Mouse (Mus musculus) thymus, postnatal 0 days (tissue): ENCODE measurements around the gene Higd2a. TPM values are rescaled to one million over a fixed set of nuclear protein-coding genes. Genes with fewer than 3 reads are reported as not detected.

ENCODE experiments used
- DNase-seq: peaks from one replicate; pipeline ENCODE4 v3.0.0-alpha.2; 2015; ENCODE audit warnings: low spot score
- polyA plus RNA-seq: library from polyadenylated mRNA; unstranded; fragments of >200 nt; fragmentation: Nextera tagmentation; extraction: Ambion mirVana; gene quantifications from 2 replicates; pipeline ENCODE4 v1.2.1, GENCODE M21; 2015

Gene Higd2a
- polyA plus RNA-seq: 250 and 258 TPM in 2 replicates

DNA sequence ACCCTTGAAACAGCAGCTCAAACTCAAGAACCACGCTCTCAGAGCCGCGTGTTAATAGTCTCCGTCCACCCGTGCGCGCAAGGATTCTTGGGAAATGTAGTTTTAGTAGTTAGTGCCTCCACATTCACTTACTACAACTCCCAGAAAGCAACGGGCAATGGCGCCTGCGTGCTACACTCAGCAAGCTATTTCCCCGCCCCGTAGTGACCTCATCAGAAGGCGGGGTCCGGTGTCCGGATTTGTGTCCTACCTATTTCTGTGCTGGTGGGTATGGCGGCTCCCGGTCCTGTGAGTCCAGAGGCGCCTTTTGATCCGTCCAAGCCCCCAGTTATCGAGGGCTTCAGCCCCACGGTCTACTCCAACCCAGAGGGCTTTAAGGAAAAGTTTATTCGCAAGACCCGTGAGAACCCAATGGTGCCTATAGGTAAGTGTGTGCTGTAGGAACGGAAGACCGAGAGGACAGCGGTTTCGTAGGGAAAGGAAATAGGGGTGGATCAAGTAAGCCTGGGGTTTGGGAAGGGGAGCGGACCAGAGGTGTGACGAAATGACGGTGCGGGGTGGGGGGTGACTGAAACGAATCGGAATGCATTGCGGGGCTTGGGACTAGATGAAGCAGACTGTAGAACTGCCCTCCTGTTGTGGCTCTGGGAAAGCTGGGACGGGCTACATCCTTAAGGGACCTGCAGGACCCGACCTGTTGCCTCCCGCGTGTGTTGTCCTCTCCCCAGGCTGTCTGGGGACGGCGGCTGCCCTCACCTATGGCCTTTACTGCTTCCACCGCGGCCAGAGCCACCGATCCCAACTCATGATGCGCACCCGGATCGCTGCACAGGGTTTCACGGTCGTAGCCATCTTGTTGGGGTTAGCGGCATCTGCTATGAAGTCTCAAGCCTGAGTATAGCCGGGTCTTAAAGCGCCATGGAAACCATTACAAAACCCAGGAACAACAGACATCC, at the start of gene Higd2a, which contains the start of gene Nop16:
Gene Higd2a, plus strand, starts transcription at position 212 of the 956 bp plus-strand sequence.
Gene Nop16, minus strand, starts transcription at position 95 of the 956 bp plus-strand sequence.
- peak; percentile 97 for DNase-seq

DNA sequence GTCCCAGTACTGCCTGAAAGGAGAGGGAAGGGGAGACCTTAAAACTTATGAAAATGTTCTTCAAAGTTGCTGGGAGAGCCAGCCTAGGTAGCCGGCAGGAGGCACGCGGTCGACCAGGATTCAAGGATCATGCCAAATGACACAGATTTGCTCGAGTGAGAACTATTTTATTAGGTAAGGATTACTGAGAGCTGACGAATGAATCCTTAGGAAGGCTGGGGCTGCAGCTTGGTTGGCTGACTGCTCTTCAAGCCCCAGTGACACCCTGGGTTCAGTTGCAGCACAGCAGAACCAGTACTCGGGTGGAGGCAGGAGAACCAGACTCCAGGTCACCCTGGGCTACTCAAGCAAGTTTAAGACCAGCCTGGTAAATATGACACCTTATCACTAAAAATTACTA, 42.0 kb upstream of the Higd2a start:
- DNase-seq: no peak

DNA sequence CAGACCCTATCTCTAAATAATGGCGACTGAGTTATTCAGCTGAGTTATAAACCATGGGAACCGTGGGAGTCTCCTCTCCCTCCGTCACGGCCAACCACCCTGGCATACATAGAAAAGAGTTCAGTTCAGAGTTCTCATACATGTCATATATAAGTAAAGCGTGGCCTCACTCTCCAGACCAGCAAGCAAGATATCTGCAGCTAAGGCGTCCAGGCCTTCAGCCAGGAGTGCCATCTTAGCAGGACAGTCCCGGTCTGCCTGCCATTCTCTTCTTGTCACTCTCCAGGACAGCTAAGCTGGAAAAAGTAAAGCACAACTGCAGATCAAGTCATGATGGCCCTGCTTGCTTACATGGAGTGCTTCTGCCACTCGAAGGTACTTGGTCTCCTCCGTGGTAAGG, 33.8 kb upstream of the Higd2a start:
- no peak for DNase-seq

DNA sequence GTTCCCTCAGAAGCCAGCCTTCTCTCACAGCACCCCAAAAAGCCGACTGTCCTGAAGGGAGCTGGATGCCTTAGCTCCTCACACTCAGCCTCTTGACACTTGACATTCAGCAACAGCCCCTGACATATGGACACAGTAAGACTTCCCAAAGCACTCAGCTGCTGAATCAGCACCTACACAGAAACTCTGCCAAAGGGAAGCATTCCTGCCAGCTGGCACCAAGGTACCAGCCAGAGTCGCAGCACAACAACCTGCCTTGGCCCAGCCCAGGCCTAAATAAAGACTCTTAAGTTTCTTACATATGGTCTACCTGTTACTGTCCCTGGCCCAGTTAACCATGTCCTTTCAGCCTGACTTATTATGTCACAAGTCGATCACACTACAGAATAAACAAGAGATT, 33.2 kb upstream of the Higd2a start:
- DNase-seq: no peak

DNA sequence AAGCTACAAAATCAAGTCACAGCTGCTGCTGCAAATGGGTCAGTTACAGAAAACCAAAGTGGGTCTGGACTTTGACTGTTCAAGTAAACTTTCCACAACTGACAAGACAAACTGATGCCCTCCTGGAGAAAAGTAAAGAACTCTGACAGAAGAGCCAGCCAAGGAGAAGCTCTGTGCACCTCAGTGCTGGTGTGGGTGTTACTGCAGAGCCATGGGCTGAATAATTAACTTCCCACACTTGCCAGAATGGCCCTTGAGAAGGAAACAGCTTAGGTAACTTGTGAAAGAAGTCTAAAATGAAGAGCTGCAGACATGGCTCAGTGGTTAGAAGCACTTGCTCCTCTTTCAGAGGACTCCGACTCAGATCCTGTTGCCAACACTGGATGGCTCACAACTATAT, 32.4 kb upstream of the Higd2a start:
- DNase-seq: no peak

DNA sequence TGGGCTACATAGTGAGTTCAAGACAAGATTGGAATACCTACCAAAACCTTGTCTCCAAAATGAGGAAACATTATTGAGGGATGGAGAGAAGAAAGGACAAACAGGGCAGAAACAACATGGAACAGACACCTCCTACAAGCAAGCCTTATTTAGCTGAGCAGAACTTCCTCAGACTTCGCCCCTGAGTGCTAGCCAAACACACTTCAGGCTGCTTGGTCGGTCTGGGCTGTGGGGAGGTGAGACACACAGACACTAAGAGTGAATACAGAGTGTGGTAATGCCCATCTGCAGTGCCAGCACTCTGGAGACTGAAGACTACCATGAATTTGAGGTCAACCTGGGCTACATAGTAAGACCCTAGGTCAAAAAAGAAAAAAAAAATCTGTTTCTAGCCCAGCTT, 30.4 kb upstream of the Higd2a start:
- no peak for DNase-seq

DNA sequence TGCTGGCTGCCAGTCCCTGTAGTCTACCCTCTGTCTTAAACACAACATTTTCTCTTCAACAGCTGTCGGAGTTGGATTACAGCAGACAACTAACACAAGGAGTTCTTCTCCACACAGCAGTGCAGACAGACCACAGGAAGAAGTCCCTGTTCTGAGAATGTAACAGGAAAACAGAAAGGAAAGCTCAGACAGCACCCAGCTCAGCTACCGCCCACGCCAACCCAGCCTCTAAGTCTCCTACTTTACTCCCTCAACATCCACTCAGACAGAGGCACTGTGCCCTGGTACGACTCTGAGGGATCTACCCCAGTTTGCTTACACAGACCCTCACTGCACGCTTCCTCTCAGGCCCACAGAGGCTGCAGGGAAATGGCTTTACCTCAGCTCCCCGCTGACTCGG, 29.4 kb upstream of the Higd2a start:
- DNase-seq: no peak

DNA sequence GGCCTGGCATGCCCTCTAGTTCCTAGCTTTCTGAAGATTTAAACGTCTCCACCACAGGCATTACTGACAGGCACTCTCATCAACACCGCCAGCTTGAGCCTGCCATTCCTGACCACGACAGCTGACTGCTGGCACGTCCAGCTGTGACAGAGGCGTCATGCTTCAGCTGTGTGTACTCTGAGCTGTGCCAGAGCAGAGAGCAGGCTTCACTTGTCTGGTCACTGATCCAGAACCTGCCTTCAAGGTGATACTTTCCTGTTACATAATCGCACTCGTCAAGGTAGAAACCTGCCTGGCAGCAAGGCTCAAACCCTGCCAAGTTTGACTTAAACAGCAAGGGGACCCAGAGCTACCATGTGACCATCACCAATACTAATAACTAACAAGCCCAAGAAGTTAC, 27.4 kb upstream of the Higd2a start:
- DNase-seq: no peak

DNA sequence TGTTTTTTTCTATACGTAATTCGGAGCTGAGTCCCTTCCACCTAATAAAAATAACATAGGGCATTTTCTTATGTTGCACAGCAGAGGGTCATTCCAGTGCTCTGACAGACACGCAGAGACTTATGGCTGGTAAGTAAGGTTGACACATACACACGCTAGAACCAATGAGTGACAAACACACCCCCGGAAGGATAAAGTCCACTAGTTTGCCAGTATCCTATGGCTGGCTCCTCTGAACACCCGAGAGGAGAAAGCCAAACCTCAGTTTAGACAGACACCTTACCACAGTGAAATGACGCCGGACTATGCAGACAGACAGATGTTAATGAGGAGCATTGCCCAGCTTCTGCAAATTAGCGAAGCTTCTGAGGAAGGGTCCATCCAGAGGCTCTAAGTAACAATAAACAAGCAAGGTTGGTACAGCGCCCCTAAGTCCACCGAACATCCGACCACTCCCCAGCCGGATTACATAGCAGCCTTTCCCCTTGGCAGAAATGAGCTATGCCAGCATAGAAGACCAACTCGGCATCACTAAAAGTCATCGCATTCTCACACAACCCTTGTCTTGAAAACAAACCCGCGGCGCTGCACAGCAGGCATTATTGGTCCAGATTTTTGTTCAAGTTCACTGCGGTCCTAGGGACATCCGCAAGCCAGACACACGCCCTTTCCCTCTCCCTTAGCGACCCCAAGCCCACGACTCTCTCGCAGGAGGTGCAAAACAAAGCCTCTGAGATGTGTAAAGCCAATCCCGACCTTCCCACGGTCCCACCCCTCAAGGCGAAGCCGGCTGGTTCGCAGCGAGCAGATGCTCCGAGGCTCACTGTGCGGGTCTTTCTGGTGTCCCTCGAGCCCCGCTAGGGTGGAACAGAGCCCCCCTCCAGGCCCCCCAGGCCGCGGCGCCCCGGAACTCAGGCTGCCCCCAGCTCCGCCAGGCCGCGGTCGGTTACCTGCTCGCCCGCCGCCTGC, 25.5 kb upstream of the Higd2a start:
- DNase-seq: no peak

DNA sequence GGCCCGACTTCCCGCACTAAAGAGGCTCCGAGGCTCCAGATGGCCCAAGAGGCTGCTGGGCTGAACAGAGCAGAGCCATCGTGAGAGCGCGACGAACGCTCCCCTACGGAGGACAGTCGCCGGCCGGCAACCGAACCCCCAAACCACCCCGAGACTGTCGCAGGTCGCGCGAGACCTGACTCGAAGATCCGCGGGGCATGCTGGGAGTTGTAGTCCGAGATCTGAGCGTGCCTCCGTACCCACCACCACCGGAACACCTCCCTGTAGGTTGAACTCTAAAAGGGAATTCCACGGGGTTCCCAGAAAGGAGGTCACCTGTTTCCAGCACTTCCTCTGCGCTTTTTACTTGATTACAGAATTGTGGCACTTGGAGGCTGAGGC, 24.8 kb upstream of the Higd2a start, which contains the start of gene 4833439L19Rik:
Gene 4833439L19Rik, minus strand, starts transcription at position 235 of the 381 bp plus-strand sequence.
- DNase-seq: peak; percentile 96

DNA sequence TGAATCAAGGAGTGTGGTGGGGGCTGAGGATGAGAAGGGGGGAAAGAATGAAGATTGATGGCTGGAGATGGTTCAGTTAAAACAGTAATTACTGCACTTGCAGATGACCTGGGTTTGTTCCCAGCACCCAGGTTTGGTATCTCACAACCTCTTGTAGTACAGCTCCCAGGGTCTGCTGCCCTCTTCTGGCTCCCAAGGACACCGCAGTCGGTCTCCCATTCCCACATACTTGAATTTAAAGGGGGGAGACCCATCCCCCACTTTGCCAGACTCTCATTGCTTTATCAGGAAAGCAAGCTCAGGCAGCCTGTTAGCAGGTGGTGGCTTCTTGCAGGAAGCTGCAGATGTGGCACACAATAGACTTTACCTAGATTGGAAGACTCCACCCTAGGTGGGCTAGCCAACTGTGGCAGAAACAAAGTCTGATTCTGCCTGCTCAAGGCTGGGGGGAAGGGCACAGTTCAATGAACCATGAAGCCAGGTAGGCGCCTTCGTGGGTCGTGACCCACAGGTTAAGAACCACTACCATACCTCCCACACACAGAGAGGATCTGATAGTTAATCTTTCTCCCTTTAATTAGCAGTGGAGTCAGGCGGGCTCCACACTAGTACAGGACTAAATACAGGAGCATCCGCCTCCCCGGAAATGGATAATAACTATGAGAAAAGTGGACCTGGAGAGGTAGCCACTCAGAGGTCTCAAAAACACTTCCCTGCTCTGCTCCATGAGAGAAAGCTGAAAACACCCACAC, 24.2 kb upstream of the Higd2a start:
- no peak for DNase-seq

DNA sequence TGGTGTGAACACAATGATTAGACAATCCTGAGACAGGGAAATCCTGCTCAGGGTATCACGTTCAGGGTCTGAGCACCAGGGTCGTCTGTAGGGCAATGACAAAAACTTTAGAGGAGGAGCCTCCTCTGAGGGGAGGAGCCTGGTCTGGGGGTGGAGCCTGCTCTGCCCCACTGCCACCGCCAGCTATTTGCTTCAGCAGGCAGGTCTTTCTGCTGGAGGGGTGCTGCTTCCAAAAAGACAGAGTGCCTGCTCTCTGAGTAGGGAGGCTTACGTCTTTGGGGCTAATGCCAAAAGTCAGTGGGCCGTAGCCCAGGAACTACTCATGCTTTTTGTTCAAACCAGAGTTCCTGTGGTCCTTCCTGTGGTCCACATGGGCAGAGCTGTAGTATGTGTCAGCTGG, 21.6 kb upstream of the Higd2a start:
- DNase-seq: no peak

DNA sequence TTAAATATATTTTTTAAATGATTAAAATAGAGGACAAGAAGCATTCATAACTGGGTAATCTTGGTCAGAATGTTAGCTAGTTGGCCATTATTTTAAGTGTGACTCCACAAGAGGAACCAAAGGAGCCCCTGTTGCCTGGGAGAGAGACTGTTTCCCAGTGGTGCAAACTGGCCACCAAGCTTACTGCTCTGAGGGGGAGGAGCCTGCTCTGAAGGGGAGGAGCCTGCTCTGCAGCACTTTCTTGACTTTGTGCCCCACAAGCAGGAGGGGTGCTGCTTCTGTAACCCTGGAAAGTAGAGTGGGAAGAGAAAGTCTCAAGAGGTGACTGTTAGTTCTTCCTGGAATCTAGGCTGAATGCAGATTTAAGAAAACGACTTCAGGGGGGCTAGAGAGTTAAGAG, 20.7 kb upstream of the Higd2a start:
- no peak for DNase-seq

DNA sequence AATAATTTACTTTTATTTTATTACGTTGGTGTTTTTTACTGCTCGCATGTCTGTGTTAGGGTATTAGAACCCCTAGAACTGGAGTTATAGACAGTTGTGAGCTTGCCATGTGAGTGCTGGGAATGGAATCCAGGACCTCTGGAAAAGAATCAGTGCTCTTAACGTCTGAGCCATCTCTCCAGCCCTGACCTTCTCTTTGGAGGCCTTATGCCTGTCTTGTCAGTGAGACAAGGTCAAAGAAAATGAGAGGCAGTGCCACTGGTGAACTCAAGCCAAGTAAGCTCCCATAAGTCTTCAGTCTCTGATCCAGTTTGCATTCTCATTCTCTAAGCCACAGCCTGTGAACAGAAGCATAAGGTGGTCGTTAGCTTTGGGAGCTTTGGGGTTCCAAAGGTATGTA, 19.3 kb upstream of the Higd2a start:
- DNase-seq: no peak

DNA sequence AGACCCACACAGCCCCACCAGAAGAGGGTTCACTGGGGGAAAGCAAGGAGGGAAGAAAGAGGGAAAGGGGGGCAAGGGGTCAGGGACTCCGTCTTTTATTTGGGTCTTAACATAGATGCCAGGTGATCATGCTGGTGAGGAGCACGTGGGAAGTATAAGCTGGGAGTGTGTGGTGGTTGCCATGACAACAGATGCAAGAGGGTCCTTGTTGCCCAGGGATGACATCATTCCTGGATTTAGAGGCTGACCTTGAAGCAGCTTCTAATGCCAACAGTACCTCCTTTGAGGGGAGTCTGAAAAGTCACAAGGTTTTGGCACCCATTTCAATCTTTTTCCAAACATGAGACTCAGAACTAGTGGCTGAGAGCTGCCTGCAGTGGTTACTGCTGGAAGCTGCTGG, 18.4 kb upstream of the Higd2a start:
- DNase-seq: no peak

DNA sequence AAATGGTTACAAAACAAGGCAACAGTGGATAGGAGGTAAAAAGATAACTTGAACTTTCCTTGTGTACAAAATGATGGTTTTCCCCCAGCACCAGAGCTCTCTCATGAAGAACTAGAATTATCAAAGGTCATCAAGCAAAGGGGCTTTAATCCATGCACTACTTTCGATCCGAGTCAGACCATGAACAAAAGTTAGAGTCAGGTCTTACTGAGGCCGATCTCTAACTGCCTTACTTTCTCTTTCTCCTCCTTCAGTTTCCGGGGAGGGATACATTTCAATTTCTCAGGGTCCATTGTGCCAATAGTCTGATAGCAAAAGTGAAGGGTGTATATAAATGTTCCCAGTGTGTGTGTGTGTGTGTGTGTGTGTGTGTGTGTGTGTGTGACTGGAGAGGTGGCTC, 17.4 kb upstream of the Higd2a start:
- no peak for DNase-seq

DNA sequence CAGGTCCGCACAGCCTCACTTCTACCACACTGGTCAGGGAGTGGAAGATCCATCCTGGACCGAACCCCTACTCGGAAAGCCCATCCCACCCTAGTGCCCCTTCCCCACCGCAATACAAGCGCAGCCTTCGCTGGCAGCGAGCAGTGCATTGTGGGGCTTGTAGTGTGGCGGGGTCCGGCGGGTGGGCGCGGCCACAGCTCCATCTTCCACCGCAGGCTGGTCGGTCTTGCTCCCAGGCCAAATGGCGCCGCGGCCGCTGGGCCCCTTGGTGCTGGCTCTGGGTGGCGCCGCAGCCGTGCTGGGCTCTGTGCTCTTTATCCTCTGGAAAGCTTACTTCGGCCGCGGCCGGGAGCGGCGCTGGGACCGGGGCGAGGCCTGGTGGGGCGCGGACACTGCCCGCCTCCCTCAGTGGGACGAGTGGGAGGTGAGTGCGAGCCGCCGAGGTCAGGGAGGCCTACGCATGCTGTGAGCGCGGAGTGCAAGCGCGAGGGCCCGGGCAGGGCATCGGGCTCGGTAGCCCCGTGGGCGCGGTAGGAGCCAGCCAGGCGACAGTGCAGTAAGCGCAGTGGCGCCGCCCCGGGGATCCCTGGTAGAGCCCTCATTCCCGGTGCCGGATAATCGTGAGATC, 15.0 kb upstream of the Higd2a start, which contains the start of gene Arl10:
Gene Arl10, plus strand, starts transcription at position 162 of the 628 bp plus-strand sequence.
- peak; percentile 39 for DNase-seq

DNA sequence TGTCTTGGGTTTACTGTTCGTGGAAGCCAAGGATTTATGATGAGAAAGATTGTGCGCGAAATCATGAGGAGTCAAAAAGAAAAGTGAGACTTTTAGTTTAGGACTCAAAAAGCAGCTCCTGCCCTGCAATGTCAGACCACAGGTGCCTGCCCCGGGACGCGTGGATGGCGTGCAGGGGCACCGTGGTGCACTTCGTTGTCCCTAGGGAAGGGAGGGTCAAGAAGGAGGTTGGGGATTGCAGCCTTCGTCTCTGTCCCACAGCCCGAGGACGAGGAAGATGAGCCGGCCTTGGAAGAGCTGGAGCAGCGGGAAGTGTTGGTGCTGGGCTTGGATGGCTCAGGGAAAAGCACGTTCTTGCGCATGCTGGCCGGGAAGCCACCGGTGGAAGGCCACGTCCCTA, 14.5 kb upstream of the Higd2a start:
- DNase-seq: peak; percentile 4

DNA sequence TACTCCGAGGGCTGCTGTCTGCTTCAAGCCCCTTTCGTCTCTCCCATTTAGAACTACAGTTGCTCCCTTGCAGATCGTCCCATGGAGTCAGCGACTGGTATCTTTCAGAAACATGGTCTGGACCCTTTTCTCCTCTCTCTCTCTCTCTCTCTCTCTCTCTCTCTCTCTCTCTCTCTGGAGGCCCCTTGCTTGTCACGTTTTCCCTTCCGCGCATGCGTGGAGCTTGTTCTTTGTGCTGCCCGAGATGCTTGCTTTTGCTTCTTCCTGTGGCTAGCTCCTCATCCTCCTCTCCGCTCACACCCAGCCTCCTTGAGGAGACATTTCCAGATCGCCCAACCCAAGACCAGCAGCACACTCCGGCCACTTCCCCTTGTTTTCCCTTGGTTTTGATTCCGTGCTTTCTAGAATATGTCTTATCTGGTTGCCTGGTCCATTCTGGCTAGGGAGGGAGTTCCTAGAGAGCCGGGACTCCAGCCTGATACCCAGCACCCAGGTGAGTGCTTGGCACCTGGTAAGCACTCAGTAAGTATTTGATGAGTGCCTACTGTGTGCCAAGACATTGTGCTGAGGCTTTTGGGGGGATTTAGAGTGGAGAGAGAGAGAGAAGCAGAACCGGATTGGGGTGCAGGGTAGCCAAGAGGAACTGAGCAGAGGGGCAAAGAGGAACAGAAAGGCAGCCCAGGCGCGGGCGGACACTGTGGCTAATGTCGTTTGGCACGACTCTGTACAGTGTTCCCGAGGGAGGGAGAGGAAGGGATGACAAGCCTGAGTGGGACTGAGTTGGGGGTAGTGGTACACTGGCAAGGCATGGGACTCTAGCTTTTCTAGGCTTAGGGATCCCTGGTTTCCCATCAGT, 12.1 kb upstream of the Higd2a start:
- DNase-seq: no peak

DNA sequence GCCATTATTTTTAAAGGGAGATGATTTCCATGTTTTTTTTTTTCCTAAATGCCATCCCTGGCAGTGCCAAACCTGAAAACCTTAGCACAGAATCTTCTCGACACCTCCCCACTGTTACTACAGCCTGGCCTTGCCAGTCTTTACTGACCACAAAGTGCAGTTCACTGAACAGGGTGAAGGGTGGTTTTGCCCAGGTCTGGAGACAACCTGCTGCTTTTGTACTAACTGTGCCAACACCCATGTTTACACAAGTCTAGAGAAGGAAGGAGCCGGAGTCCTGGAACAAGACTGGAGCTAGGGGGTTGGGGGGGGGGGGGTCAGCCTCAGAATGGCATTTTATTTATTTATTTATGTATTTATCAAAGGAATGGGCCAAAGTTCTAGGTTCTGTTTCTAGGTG, 8.6 kb upstream of the Higd2a start:
- DNase-seq: no peak
